Mouse (Mus musculus) lung, embryonic 16.5 days (tissue): ENCODE results near the gene Slc8a1. TPM values are rescaled to one million over a fixed set of nuclear protein-coding genes. Genes with fewer than 3 reads are reported as not detected.

Experiments
- ATAC-seq: fragments of 200-750 bp; cut with Nextera tagmentation; 2 replicates; pipeline ENCODE4 v1.8.0; 2017; ENCODE audit warnings: low read depth, mild to moderate bottlenecking, moderate library complexity
- H3K27ac ChIP-seq: fragments of 300-500 bp; sonication (generic); 2 replicates; pipeline ENCODE4 v1.5.1; 2014; ENCODE audit warnings: mild to moderate bottlenecking, control low read depth, low read length
- H3K27me3 ChIP-seq: fragments of 300-500 bp; sonication (generic); 2 replicates; pipeline ENCODE4 v1.6.1; 2014; ENCODE audit warnings: low read depth, low read length, mixed read lengths; ENCODE audit not compliant: control insufficient read depth, insufficient read depth
- H3K36me3 ChIP-seq: fragments of 300-500 bp; sonication (generic); 2 replicates; pipeline ENCODE4 v1.6.1; 2014; ENCODE audit warnings: low read length; ENCODE audit not compliant: control insufficient read depth, insufficient read depth
- H3K4me1 ChIP-seq: fragments of 300-500 bp; sonication (generic); replicated peaks from 2 replicates; pipeline ENCODE4 v1.6.1; 2014; ENCODE audit warnings: low read length, mixed read lengths; ENCODE audit not compliant: control insufficient read depth, insufficient read depth
- H3K4me2 ChIP-seq: fragments of 300-500 bp; sonication (generic); 2 replicates; pipeline ENCODE4 v1.6.1; 2014; ENCODE audit warnings: low read depth, low read length, control low read depth
- H3K4me3 ChIP-seq: fragments of 300-500 bp; sonication (generic); 2 replicates; pipeline ENCODE4 v1.5.1; 2014; ENCODE audit warnings: mild to moderate bottlenecking, low read length, control low read depth
- H3K9ac ChIP-seq: fragments of 300-500 bp; sonication (generic); 2 replicates; pipeline ENCODE4 v1.6.1; 2014; ENCODE audit warnings: low read length, control low read depth
- H3K9me3 ChIP-seq: fragments of 300-500 bp; sonication (generic); 2 replicates; pipeline ENCODE4 v1.6.1; 2016; ENCODE audit warnings: low read length; ENCODE audit not compliant: control insufficient read depth
- WGBS: fragments of 180-500 bp; shearing (Covaris S2); extraction: QIAGEN DNeasy Blood & Tissue Kit; methylation state at CpG from one replicate; pipeline ENCODE4 v1.1.7; 2014; 5-methylcytosine and 5-hydroxymethylcytosine counted together
- polyA plus RNA-seq: library from polyadenylated mRNA; unstranded; fragments of >200 nt; fragmentation: Nextera tagmentation; extraction: Ambion mirVana; gene quantifications from 2 replicates; pipeline ENCODE4 v1.2.1, GENCODE M21; 2015

Gene Slc8a1
- polyA plus RNA-seq, 1 experiment from 2014 or later, result 5.8 TPM

- H3K27ac ChIP-seq, result no peak overlapping the region
- WGBS, result 65% methylated on average over 1 of the region's 1 CpGs
- no peak overlapping the region for H3K9ac ChIP-seq
- no peaks in the 10 kb centered on the region for H3K36me3 ChIP-seq
- no peak overlapping the region for H3K4me2 ChIP-seq
- no peak for ATAC-seq
- H3K9me3 ChIP-seq, result no peaks in the 10 kb centered on the region
- H3K4me1 ChIP-seq, result peaks cover 11% of the 10 kb centered on the region; the same call in 1 of the 2 replicates
- H3K4me3 ChIP-seq, result no peak overlapping the region
- no peaks in the 10 kb centered on the region for H3K27me3 ChIP-seq
Observed at GRCm38 (mm10) chr17:81657828-81658227, 80.3 kb downstream of the Slc8a1 start.

- no peaks in the 10 kb centered on the region for H3K36me3 ChIP-seq
- no peaks in the 10 kb centered on the region for H3K9me3 ChIP-seq
- no peak overlapping the region for H3K9ac ChIP-seq
- H3K27ac ChIP-seq, result peak overlapping the region; percentile 54
- H3K4me2 ChIP-seq, result no peak overlapping the region
- H3K4me3 ChIP-seq, result no peak overlapping the region
- H3K27me3 ChIP-seq, result no peaks in the 10 kb centered on the region
- peak; percentile 85 for ATAC-seq
- peaks cover 11% of the 10 kb centered on the region; the same call in 1 of the 2 replicates for H3K4me1 ChIP-seq
- WGBS, result 42% methylated on average over 2 of the region's 2 CpGs
Observed at GRCm38 (mm10) chr17:81654548-81654947, 83.6 kb downstream of the Slc8a1 start.

GRCm38 (mm10) chr17:81652958-81653357 lies 85.2 kb downstream of the Slc8a1 start:
- Histone ChIP-seq H3K4me3 (no peak overlapping the region), H3K4me2 (no peak overlapping the region), H3K9ac (no peak overlapping the region), H3K4me1 (peaks cover 11% of the 10 kb centered on the region; the same call in 1 of the 2 replicates), H3K9me3 (no peaks in the 10 kb centered on the region), H3K27me3 (no peaks in the 10 kb centered on the region), H3K27ac (no peak overlapping the region), H3K36me3 (peaks cover 2% of the 10 kb centered on the region; the same call in 1 of the 2 replicates)
- no peak; the same call in 1 of the 2 replicates for ATAC-seq
- WGBS, result 46% methylated on average over 1 of the region's 1 CpGs

GRCm38 (mm10) chr17:81636822-81637221 lies 101.4 kb downstream of the Slc8a1 start:
- Histone ChIP-seq H3K27ac (no peak overlapping the region), H3K4me2 (no peak overlapping the region), H3K4me1 (peaks cover 3% of the 10 kb centered on the region; the same call in 1 of the 2 replicates), H3K4me3 (no peak overlapping the region), H3K36me3 (no peaks in the 10 kb centered on the region), H3K9ac (no peak overlapping the region), H3K27me3 (no peaks in the 10 kb centered on the region), H3K9me3 (no peaks in the 10 kb centered on the region)
- ATAC-seq, result no peak
- 64% methylated on average over 2 of the region's 2 CpGs for WGBS

GRCm38 (mm10) chr17:81630471-81630870 lies 107.7 kb downstream of the Slc8a1 start:
- Histone ChIP-seq H3K9me3 (no peaks in the 10 kb centered on the region), H3K4me2 (no peak overlapping the region), H3K27ac (no peak overlapping the region), H3K9ac (no peak overlapping the region), H3K36me3 (no peaks in the 10 kb centered on the region), H3K4me3 (no peak overlapping the region), H3K4me1 (no peaks in the 10 kb centered on the region), H3K27me3 (no peaks in the 10 kb centered on the region)
- WGBS, result 70% methylated on average over 2 of the region's 2 CpGs
- ATAC-seq, result no peak

DNA sequence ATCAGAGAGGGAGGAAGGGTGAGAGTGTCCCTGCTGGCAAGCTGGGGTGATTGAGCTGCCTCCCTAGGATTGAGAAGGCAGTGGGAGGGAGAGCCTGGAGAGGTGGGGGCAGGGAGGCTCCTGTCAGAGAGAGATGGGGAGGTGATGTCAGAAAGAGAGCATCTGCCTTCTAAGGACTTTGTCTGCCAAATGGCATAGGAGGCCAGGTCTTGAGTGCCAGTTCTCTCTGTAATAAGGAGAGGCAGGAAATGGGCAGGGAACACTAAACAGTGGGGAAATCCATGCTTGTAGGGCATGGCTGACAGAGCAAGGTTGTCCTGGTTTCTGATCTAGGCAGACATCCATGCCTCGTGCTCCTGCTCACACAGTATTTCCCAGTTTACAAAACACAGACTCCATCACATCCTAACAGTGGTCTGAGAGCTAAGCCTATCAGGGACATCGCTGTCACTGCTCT lies 117.0 kb downstream of the Slc8a1 start:
- H3K4me1 ChIP-seq, result peaks cover 10% of the 10 kb centered on the region
- no peaks in the 10 kb centered on the region; the same call in 1 of the 2 replicates for H3K36me3 ChIP-seq
- H3K27ac ChIP-seq, result no peak overlapping the region
- H3K9me3 ChIP-seq, result no peaks in the 10 kb centered on the region
- H3K4me3 ChIP-seq, result no peak overlapping the region
- H3K4me2 ChIP-seq, result no peak overlapping the region
- H3K9ac ChIP-seq, result no peak overlapping the region
- 38% methylated on average over 2 of the region's 2 CpGs for WGBS
- H3K27me3 ChIP-seq, result no peaks in the 10 kb centered on the region
- ATAC-seq, result peak; percentile 65; the same call in 1 of the 2 replicates

GRCm38 (mm10) chr17:81618461-81618860 lies 119.7 kb downstream of the Slc8a1 start:
- WGBS, result 30% methylated on average over 5 of the region's 5 CpGs

GRCm38 (mm10) chr17:81616326-81616725 lies 121.9 kb downstream of the Slc8a1 start:
- H3K4me1 ChIP-seq, result peaks cover 10% of the 10 kb centered on the region
- 69% methylated on average over 4 of the region's 4 CpGs for WGBS
- ATAC-seq, result no peak

More at GRCm38 (mm10) chr17:81618461-81618860, 119.7 kb downstream of the Slc8a1 start:
- Histone ChIP-seq H3K4me1 (peaks cover 10% of the 10 kb centered on the region), H3K4me3 (no peak overlapping the region), H3K27ac (peak overlapping the region; percentile 70), H3K4me2 (no peak overlapping the region), H3K9ac (no peak overlapping the region), H3K9me3 (no peaks in the 10 kb centered on the region), H3K36me3 (no peaks in the 10 kb centered on the region; the same call in 1 of the 2 replicates), H3K27me3 (no peaks in the 10 kb centered on the region)
- peak; percentile 91 for ATAC-seq

DNA sequence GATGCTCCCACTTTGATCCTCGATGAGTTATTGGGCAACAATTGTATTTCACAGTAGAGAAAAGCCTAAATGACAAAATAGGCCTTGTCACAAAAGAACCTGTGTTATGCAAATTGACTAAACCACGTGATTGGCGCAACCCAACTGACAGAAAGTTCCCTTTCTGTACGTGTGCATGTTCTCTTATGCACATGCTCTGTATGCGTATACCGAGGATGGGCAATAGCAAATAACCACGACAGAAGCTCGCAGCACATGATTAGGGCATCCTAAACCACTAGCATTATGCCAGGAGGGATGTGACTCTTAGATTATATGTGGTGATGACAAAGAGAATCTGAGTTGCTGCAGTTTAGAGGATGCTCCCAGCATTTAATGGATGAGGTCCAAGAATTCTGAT lies 122.8 kb downstream of the Slc8a1 start:
- Histone ChIP-seq H3K27ac (no peak overlapping the region), H3K4me3 (no peak overlapping the region), H3K9me3 (no peaks in the 10 kb centered on the region), H3K4me2 (no peak overlapping the region), H3K4me1 (peaks cover 8% of the 10 kb centered on the region), H3K27me3 (no peaks in the 10 kb centered on the region), H3K9ac (no peak overlapping the region), H3K36me3 (no peaks in the 10 kb centered on the region; the same call in 1 of the 2 replicates)
- ATAC-seq, result no peak
- 87% methylated on average over 8 of the region's 8 CpGs for WGBS

More at GRCm38 (mm10) chr17:81616326-81616725, 121.9 kb downstream of the Slc8a1 start:
- H3K27ac ChIP-seq, result no peak overlapping the region
- H3K27me3 ChIP-seq, result no peaks in the 10 kb centered on the region
- no peaks in the 10 kb centered on the region for H3K9me3 ChIP-seq
- no peak overlapping the region for H3K9ac ChIP-seq
- no peaks in the 10 kb centered on the region; the same call in 1 of the 2 replicates for H3K36me3 ChIP-seq
- no peak overlapping the region for H3K4me2 ChIP-seq
- no peak overlapping the region for H3K4me3 ChIP-seq
